Mouse (Mus musculus) kidney, adult 9 months (tissue): ENCODE measurements at regions not wholly inside any gene's neighbourhood (a gene's known extent, or its start where the extent isn't known, plus 50 kb on each side); places are given as distances from the start of the nearest gene placed in this dataset.
"Not testable (repeated sequence)": the region's sequence is repeated elsewhere in the genome, so short reads cannot be mapped to it uniquely, and the experiment has no call there.

Experiments
- DNase-seq: peaks from one replicate; pipeline ENCODE4 v3.0.0; 2022

DNA sequence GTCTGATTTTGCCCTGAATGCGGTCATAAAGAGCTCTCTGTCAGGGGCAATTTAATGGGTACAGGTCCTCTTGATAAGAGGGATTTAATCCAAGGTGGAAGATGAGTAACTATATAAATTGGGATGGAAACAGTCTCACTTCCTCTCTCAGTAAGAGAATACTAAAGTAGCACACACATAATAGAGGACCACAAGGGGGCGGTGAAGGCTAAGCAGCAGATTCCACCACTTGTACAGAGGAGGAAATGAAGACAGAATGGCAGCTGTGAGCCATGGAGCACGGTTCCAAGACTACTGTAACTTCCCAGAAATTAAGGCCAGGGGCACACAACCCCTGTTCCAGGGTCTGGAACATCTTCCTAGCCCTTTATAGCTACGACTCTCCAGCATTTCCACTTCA, 262.6 kb upstream of the Ywhaq start:
- DNase-seq = peak; percentile 61

DNA sequence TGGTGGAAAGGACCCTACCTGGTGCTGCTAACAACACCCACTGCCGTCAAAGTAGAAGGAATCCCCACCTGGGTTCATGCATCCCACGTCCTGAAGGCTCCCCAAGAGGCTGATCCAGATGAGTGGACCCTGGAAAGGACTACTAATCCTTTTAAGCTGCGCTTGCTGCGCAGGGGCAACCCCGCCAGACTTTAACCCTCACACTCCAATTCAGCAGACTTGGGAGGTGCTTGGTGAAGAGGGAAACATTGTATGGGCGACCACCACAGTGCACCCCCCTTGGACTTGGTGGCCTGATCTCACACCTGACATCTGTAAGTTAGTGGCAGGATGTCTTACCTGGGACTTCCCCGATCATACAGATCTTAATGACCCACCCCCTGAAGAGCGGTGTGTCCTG, 231.9 kb upstream of the Ywhaq start:
- not testable (repeated sequence) for DNase-seq

DNA sequence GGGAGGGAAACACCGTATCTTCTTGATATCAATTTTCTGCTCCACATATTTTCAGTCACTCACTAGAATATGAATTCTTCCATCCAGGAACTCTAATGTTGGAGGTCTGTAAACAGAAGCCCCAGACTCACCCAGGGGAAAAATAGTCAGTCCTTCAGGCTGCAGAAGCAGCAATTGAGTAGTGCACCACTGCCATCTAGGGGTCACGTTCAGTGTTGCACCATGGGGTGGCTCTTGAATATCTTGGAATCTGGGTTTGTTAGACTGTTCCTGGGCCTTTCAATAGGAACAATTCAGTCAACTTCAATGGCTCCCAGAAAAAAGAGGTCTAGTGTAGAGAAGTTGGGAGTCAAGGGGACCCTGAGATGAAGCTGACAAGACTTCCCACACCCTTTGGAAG, 196.3 kb upstream of the Ywhaq start:
- DNase-seq = peak; percentile 57

DNA sequence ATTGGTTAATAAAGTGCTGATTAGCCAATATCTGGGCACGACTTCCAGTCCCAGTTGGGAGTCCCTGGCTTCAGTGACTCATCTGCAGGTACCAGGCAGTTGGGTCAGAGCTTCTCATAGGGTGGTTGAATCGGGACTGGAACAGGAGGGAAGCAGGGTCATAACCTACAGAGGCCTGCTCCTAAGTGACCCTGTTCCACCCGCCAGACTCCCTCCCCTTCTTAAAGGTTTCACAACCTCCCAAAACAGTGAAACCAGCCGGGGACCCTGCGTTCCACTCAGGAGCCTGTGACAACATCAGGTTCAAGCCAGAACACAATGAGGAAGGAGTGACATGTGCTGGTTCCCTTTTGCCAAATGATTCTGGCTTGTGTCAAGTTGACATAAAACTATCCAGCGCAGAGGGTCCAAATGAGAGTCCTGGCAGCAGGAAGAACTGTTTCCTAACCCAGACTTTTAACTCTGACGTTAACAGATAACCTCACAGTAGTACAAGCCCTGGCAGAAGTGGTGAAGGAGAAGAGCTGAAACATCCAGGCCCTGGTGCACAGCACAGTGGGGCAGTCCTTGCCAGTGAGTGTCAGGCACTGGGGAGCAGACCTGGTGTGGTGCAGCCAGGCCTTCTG, 151.1 kb upstream of the Ywhaq start:
- DNase-seq = no peak

DNA sequence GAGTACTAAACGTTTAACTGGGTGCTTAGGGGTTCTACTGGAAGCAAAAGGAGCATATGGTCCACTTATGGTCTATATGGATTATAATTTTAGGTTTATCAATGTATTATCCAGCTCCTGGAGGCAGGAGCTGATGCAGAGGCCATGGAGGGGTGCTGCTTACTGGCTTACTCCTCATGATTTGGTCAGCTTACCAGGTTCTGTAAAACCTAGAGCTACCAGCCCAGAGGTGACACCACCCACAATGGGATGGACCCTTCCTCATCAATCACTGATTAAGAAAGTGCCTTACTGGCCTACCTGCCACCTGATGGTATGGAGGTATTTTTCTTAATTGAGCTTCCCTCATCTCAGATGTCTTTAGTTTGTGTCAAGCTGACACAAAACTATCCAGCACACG, 126.5 kb upstream of the Ywhaq start:
- DNase-seq = not testable (repeated sequence)

DNA sequence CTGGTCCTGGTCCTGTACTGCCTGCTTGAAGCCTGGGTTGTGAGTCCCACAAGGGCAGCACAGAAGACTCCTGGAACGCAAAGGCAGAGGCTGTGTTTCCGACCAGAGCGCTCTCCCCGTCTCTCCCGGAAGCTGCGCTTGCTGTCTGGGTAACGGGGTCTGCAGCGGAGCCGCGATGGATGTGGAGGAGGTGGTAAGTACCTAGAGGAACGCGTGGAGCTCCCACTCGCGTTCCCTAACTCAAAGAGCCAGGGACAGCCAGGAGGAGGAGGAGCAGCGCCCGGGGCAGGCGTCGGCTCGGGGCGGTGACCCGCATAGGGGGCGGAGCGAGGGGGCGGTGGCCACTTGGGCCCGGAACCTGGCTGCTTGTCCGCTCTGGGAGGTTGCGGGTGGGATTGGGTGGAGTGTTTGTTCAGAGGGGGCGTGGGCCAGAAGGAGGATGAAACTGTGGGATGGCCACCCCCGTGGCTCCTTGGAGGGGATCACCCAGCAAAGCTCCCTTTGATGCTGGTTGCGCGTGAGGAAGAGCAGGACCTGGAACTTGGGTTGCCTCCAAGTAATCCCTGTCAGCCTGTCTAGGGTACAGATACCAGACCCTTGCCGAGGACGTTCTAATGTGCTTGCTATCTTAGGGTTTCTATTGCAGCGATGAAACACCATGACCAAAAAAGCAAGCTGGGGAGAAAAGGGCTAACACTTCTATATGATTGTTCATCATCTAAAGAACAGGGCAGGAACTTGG, 125.9 kb upstream of the Ywhaq start:
- DNase-seq = peak; percentile 73

DNA sequence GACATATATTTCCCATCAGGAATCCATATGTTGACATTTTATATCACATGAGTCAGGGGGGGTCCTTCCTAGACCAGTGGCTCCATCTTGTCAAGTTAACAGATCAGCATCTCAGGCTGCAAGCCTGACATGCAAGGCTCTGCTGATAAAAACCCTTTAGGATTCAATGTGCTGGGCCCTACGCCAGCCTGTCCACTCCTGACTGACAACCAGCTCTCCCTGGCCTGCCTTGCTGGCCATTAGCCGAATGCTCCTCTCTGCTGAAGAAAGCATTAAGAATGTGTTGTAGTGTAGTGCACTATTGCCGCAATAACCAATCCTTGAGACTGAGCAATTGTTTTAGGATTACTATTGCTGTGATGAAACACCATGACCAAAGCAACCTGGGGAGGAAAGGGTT, 114.3 kb upstream of the Ywhaq start:
- DNase-seq = no peak

DNA sequence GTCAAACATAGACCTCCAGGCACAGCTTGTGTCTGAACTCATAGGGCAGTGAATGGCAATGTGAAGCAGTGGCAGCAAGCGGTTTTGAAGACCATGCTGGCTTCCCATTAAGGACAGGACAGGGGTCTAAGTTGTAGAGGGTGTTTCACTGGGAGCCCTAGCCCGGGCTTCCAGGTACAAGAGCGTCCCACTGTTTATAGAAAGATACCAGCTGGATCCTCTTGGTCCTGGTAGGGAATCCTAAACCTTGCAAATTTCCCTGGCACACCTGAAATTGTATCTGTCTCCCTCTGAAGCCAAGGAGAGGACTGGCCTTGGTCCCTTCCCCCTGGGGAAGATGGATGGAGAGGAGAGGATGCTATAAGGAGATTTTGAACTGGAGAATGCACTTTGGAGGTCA, 111.9 kb upstream of the Ywhaq start:
- not testable (repeated sequence) for DNase-seq

DNA sequence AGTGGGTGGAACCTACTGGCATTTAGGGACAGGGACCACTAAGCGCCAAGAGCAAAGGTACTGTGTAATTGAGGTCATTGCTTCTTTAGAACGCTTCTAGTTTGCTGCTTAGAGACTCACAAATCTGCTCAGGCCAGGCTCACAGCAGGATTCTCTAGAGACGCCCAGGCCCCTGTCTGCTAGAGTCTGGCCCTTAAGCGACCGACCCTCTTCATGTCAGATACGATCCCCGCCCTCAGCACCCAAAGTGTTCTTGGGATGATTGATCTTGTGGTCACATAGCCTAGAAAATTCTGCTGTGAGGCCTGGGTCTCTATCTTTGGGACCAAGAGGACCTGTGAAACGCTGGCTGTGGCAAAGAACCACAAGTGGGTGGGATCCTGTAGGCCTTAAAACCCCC, 109.9 kb upstream of the Ywhaq start:
- peak; percentile 5 for DNase-seq

DNA sequence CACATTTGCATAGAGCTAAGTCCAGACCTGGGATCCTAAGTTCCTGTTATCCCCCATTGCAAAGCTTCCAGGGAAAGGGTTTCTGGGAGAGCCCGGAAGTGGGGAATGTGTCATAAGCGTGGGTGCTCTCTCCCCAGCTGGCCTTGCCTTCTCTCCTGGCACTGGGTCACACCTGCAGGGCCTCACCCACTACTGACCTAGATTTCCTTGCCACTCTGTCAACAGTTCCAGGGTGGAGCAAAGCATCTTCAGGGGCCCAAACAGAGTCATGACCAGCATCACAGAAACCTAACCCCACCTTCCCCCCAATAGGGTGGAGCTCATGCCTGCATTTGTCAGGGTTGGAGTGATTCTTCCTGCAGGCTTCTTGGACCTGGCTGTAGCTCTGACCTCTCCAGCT, 109.5 kb upstream of the Ywhaq start:
- not testable (repeated sequence) for DNase-seq

DNA sequence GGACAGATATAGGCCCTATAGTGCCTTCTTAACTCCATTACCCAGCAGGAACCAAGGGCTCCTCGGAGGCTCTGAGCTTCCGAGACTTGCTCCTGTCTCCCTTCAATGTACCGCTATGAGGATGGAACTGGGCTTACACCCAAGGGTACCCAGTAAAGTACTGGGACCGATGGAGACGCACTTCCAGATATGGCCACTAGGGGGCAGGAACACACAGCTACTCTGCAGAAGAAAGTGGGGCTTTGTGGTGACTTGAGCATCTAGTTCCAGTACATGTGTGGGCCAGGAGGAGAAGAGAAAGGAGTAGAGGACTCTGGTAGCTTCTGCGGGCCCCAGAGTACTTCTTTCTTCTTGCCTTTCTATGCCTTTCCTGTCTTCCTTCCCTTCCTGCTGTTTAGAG, 108.1 kb upstream of the Ywhaq start:
- peak; percentile 24 for DNase-seq

DNA sequence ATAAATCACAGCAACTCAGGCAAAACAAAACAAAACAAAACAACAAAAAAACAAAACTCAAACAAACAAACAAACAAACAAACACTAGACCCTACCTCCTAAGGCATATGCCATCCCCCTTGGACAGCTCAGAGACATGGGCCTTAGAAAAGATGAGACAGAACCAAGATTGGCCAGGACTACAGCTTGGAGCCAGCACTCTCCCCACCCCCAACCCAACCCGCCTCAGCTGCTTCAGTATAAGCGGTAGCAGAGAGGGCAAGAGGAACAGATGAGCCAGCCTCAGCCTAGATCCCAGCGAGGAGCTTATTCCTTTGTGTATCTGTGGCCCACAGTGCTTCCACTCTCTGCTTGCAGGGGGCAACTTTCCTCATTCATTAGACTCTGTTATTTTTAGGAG, 105.2 kb upstream of the Ywhaq start:
- no peak for DNase-seq

DNA sequence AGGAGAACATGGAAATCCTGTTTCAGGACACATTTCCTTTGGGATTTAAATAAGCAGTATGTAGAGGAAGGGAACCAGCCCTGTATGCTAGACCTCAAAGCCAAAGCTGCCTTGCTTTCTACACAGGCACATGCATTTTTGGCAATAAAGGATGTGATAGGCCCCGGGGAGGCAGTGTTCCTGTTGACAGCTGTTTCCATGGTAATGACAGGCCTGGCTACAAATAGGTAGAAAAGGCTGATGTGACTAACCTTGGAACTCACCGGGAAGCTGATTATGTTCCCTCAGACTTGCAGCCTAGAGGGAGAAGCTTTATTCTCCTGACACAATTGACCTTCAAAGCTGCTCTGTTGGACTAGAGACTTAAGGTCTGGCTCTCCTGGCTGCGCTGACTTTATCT, 101.6 kb upstream of the Ywhaq start:
- DNase-seq = peak; percentile 25

DNA sequence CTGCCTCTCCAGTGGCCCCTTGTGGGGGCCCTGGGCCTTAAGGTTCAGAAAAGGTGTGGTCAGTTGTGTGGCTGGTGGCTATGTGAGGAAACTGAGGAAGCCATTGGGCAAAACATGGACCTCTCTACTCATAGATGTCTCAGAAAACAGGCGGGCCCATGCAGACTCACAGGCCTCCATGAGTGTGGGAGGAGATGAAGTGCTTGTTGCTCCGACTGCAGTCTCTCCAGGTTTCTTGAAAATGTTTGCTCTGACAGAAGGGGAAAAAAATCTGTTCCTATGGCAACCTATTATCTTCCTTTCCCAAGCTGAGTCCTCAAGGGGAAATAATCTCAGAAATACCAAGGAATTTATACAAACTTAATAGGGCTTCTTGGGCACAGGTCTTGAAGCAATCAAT, 95.3 kb upstream of the Ywhaq start:
- DNase-seq = no peak

DNA sequence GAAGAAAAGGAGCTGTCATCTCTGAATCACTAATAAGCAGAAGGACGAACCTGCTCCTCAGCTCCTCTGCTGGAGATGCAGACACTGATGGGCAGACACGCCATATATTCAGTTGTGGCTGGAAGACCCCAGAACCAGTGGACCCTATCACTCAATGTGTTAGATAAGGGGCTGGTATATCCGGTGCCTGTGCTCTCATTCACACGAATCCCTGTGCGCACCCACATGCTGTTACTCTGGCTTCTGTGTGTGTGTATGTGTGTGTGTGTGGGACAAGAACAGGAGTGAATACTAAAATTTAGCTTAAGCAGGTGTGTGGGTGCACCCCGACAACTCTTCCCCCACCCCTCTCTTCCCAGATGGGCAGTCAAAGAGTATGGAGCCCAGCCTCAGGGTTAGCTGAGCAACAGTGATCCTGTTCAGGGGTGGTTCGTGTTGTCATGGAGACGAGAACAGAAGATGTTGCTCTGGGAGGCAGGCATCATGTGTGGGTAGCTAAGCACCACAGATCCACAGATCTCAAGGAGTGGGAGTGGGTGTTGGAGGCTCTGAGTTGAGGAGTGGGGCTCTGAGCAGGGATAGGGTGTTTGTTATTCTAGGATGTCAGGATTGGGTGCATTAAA, 93.7 kb upstream of the Ywhaq start:
- no peak for DNase-seq

DNA sequence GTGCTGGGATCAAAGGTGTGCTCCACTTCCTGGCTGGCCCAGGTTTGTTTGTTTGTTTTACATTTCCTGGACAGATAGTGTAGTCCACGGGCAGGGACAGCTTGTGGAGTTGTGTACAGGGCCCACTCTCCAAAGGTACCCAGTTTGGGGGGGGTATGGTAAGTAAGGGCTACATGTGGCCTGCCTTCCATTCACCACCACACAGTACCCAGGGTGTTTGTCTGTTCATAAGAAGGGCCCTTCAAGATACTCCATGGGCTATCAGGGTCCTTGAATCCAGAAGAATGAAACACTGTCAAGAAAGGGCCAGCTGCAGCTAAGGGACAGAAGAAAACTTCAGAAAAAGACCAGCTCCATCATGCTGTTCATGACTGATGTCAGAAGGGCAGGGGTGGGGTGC, 89.6 kb upstream of the Ywhaq start:
- DNase-seq = no peak

DNA sequence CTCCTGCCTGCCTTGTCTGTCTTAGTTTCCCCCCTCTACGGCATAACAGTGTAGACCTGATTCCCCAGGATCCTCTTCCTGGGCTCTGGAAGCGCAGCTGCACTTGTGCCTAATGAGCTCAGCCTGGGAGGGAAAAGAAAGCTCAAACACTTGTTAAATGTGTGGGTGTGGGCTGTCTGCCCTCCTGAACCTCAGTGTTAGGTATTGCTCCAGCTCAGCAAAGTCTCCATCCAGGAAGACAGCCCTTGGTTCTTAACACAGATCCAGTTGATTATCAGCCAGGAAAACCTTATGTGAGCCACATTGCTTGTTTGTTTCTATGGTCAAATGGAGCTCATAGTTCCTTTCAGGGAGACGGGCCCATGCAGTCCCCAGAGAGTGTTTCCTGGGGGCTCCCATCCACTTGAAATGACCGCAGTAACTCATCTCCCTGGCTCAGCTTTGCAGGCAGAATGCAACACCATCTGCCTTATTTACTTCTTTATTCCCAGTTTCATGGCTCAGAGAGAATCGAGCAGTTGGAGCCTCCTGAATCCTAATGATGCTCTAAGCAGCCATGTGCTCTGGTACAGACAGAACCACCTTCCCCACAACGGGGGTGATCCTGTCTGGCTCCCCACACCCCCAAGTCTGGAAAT, 88.4 kb upstream of the Ywhaq start:
- DNase-seq = no peak

DNA sequence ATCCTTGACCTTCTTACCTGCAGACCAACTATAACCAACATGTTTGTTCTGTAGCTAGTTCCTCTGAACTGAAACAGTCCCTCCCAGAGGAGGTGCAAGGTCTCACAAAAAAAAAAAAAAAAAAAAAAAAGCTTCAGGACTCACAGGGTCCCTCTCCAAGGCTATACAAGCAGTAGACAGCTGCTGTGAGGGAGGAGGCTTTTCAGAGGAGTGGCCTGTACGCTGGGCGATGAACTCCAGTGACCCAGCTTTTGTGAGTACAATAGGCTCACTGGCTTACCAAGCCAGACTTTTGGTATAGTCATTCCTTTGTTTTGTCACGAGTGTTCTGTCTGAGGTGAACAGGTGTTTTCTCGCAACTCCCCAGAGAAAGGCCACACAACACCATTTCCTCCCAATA, 85.8 kb upstream of the Ywhaq start:
- no peak for DNase-seq

DNA sequence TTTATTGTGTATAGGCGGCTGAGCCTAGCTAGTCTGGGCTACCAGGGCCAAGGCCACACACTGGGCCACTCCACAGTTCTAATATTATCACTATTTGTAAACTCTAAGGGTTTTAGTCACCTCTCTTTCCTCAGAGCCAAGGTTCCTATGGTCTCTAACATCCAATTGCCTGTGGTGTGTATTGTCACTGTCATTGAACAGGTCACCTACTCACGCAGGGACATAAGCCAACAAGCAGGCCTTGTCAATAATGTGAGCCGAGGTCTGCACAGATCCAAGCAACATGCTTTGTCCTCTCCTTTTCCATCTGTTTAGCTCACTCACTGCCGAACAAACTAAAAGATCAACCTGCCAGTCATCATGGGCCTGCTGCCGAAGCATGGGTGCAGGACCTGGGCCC, 79.5 kb upstream of the Ywhaq start:
- no peak for DNase-seq

DNA sequence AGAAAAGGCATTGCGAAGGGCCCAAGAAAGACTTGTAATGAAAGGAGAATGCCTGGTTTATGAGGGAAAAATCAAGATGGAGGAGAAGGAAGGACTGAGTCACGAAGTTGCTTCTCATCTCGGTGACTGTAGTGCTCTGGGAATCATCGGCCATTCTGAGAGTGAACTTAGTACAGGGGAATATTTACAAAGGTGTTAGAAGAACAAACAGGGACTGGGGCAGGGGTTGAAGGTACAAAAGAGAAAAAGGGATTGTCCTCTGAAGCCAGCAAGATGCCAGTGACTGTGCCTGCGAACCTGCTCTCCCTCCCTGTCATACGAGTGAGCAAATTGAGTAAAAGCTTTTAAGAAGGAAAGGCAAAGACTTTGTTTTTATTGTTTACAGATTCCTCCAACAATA, 78.1 kb upstream of the Ywhaq start:
- DNase-seq = no peak

DNA sequence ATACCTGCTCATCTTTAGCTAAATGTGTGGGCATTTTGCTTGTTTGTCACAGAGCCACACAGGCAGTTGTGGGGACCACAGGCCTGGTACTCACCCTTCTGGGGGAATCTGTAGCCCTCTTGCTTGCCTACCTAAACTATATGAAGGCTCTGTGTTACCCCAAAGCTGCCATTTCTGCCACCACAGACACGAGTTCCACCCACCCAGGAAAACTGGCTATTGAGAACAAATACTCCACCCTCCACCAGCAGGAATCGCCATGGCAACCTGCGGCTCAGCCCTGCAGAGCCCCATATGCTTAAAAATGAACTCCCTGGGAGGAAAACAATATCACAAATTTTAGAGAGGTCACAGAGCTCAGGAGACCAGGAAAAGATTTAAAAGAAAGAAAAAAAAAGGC, 76.0 kb upstream of the Ywhaq start:
- no peak for DNase-seq

DNA sequence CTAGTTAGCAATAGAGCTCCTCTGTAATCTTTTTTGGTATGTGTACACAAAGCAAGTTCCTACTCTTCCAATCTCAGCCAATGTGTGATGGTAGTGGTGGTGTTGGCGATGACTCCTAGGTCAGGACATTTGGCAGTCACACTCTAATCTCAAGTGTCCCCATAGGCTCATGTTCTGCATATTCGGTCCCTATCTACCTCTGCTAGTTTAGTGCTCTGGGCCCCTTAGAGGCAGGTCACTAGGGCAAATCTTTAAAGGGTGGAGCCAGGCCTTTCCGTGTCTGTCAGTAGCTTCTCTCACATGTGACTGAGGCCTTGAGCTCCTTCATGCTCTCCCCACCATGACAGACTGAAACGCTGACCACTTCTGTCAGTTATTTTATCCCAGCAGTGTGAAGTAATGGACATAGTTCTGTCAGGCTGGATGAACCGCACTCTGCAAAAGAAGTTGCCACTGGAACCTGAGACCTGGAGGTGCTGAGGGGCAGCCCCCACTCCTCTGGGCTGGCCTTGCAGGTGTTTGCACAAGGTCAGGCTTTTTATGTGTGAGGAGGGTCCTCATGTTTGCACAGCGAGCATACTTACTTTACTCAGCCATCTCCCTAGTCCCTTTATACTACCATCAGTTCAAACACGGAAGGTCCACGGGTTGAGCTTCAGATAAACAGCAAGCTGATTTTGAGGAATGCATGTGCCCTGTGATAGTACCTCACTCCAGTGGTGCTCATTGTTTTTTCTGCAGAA, 75.3 kb upstream of the Ywhaq start:
- no peak for DNase-seq

DNA sequence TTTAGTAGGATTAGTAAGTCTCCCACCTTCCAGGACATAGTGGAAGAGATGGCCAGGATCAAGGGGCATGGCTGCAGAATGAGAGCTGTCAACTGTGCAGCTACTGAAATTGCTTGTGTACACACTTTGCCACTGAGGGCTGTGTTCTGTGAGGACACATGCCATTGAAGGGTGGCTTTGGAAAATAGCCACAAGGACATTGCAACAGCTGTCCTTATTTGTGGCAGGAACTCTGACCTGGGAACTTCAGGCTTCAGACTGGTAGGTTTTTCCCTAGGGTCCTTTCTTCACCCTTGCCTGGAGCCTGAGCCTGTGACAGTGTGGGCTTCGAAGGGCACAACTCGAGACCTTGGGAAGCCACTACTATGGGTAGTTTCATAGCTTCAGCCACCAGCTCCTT, 64.2 kb upstream of the Ywhaq start:
- no peak for DNase-seq
